Mouse (Mus musculus) kidney, adult 2 months (tissue): ENCODE measurements around the gene Grik4.

Experiments
- CTCF ChIP-seq: fragments of 200-500 bp; conservative IDR thresholded peaks from 2 replicates; pipeline ENCODE4 v1.5.1; 2011; ENCODE audit warnings: low read depth, mild to moderate bottlenecking, control low read depth, low read length, moderate library complexity, mixed read lengths; ENCODE audit not compliant: insufficient read depth, insufficient read length
- POLR2A ChIP-seq: fragments of 200-500 bp; IDR thresholded peaks from one replicate; pipeline ENCODE4 v1.6.1; 2011; ENCODE audit warnings: low read depth, low read length, control low read depth

GRCm38 (mm10) chr9:42993659-42994058 lies 49.4 kb upstream of the Grik4 start:
- TF ChIP-seq POLR2A (no peak), CTCF (no peak)
